Mouse (Mus musculus) heart, embryonic 15.5 days (tissue): Measurements from ENCODE around the gene Fam222a. TPM values are rescaled to one million over a fixed set of nuclear protein-coding genes. Genes with fewer than 3 reads are reported as not detected.
A peak's percentile ranks its signal among the peaks of the same experiment; 100 is the strongest.

Experiments used
- ATAC-seq: fragments of 200-750 bp; cut with Nextera tagmentation; replicated peaks from 2 replicates; pipeline ENCODE4 v1.8.0; 2017; ENCODE audit warnings: low read depth, moderate TSS enrichment; ENCODE audit not compliant: insufficient number of reproducible peaks, insufficient read depth, low FRiP score
- H3K27ac ChIP-seq: fragments of 300-500 bp; sonication (generic); 2 replicates; pipeline ENCODE4 v1.5.1; 2015; ENCODE audit warnings: mild to moderate bottlenecking, inconsistent platforms
- H3K27me3 ChIP-seq: fragments of 300-500 bp; sonication (generic); 2 replicates; pipeline ENCODE4 v1.6.1; 2015; ENCODE audit warnings: inconsistent platforms
- H3K36me3 ChIP-seq: fragments of 300-500 bp; sonication (generic); 2 replicates; pipeline ENCODE4 v1.6.1; 2015; ENCODE audit warnings: mild to moderate bottlenecking, inconsistent platforms
- H3K4me1 ChIP-seq: fragments of 300-500 bp; sonication (generic); replicated peaks from 2 replicates; pipeline ENCODE4 v1.6.1; 2015; ENCODE audit warnings: inconsistent platforms
- H3K4me2 ChIP-seq: fragments of 300-500 bp; sonication (generic); 2 replicates; pipeline ENCODE4 v1.6.1; 2015; ENCODE audit warnings: inconsistent platforms, mild to moderate bottlenecking, moderate library complexity
- H3K4me3 ChIP-seq: fragments of 300-500 bp; sonication (generic); 2 replicates; pipeline ENCODE4 v1.5.1; 2015; ENCODE audit warnings: mild to moderate bottlenecking, inconsistent platforms
- H3K9ac ChIP-seq: fragments of 300-500 bp; sonication (generic); 2 replicates; pipeline ENCODE4 v1.6.1; 2015; ENCODE audit warnings: mild to moderate bottlenecking, inconsistent platforms
- H3K9me3 ChIP-seq: fragments of 300-500 bp; sonication (generic); replicated peaks from 2 replicates; pipeline ENCODE4 v1.6.1; 2016; ENCODE audit warnings: inconsistent platforms
- WGBS: fragments of 180-500 bp; shearing (Covaris S2); methylation state at CpG from one replicate; pipeline ENCODE4 v1.1.7; 2015; ENCODE audit warnings: mixed read lengths; 5-methylcytosine and 5-hydroxymethylcytosine counted together
- polyA plus RNA-seq: library from polyadenylated mRNA; unstranded; fragments of >200 nt; fragmentation: Nextera tagmentation; extraction: Ambion mirVana; gene quantifications from 2 replicates; pipeline ENCODE4 v1.2.1, GENCODE M21; 2015

The Fam222a gene
- polyA plus RNA-seq, result 0.74 and 1.6 TPM in 2 replicates

DNA sequence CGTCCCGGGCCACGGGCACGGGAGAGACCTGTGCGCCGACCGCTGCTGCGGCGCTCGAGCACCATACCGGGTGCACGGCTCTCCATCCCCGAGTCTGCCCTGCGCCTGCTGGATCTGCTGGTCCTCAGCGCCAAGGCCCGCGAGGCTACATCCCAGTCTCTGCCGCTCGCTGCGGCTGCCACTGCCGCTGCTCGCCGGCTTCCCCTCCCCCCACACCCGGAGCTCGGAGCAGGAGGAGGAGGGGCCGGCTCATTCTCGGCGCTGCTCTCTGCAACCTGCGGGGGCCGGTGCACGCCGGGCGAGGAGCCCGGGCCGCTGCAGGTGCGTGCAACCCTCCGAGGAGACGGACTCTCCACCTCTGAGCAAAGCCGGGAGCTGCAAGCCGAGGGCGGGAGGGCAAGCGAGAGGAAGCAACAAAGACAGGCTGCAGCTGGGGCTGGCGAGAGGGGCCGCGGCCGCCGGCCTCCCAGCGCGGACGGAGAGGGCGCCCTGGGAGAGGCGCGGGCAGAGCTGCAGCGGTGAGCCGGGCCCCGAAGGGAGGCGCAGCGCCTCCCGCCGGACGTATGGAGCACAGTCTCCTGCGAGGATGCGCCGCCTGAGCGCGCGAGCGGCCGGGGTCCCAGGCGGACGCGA is at the start of gene Fam222a:
Fam222a (plus strand) TSS at position 452 of the 633 bp plus-strand sequence.
- peak within 1 kb of the TSS; percentile 69 for H3K27ac ChIP-seq
- peak within 1 kb of the TSS; percentile 67 for H3K9ac ChIP-seq
- peak within 1 kb of the TSS; percentile 100 for H3K4me2 ChIP-seq
- no peaks in the 10 kb centered on the region for H3K36me3 ChIP-seq
- peaks cover 39% of the 10 kb centered on the region for H3K27me3 ChIP-seq
- peak within 1 kb of the TSS; percentile 83 for H3K4me3 ChIP-seq
- peaks cover 50% of the 10 kb centered on the region for H3K4me1 ChIP-seq
- under 1% methylated on average over 63 of the region's 72 CpGs for WGBS
- H3K9me3 ChIP-seq, result no peaks in the 10 kb centered on the region; the same call in 1 of the 2 replicates
- ATAC-seq, result peak; percentile 64

DNA sequence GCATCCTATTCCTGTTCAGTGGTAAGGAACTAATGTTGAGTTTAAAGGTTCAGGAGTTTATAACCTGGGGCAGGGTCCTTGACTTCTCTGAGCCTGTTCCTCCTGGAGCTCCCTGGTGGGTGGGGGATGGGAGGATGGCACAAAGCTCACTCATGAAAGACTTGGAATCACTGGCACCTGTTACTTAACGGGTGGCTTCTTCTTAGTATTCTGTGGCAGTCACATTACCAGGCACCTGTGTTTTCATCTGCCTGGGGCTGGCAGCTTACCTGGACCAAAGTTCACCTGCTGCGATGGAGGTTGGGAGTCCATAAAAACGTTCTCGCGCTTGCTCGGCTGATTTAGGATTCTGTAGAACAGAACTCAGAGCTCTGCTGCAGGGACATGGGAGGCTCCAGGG is 39.5 kb upstream of the Fam222a start:
- Histone ChIP-seq H3K9ac (no peak overlapping the region), H3K36me3 (no peaks in the 10 kb centered on the region), H3K27ac (no peak overlapping the region), H3K4me1 (no peaks in the 10 kb centered on the region), H3K27me3 (no peaks in the 10 kb centered on the region), H3K4me3 (no peak overlapping the region), H3K9me3 (no peaks in the 10 kb centered on the region), H3K4me2 (no peak overlapping the region)
- no peak for ATAC-seq
- WGBS, result 89% methylated on average over 6 of the region's 6 CpGs

DNA sequence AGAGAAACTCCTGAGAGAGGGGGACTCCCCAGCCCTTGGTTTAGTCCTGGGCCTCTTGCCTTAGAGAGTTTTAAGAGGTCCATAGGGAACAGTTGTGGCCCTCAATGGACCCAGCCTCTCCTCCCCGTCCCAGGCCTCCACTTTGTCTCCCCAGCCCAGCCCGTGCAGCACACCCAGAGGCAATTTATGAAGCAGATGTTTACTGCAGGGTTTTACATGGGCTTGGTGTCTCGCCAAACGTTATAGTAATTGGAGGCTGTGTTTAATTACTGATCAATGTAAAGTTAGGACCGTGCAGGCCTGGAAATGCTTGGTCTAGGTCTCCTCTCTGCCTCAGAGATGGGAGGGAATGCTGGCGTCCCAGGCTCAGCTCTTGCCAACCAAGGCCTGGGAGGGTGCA is 37.5 kb upstream of the Fam222a start:
- no peak overlapping the region for H3K9ac ChIP-seq

DNA sequence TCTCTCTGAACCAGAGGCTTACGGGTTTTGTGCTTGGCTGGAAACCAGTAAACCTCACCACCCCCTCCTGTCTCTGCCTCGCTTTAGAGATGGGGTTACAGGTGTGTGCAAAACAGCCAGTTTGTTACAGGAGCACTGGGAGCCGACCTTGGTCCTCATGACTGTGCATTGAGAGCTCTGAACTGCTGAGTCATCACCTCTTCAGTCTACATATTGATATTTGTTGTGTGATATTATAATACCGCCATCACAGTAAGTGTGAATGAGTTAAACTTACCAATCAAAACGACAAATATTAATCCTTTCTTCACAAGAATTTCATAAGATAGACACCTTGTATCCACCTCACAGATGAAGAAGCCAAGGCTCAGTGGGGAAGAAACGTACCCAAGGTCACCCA is 35.8 kb upstream of the Fam222a start:
- peaks cover 13% of the 10 kb centered on the region for H3K27me3 ChIP-seq
- H3K36me3 ChIP-seq, result no peaks in the 10 kb centered on the region
- 67% methylated on average over 6 of the region's 6 CpGs for WGBS
- H3K27ac ChIP-seq, result no peak overlapping the region
- no peak overlapping the region for H3K4me3 ChIP-seq
- H3K4me1 ChIP-seq, result no peaks in the 10 kb centered on the region
- ATAC-seq, result no peak
- no peak overlapping the region for H3K4me2 ChIP-seq
- no peak overlapping the region for H3K9ac ChIP-seq
- no peaks in the 10 kb centered on the region for H3K9me3 ChIP-seq

More for the DNA sequence above, 37.5 kb upstream of the Fam222a start:
- H3K9me3 ChIP-seq, result no peaks in the 10 kb centered on the region
- H3K36me3 ChIP-seq, result no peaks in the 10 kb centered on the region
- H3K4me3 ChIP-seq, result no peak overlapping the region
- H3K27me3 ChIP-seq, result 0 out of 2 replicates have a peak, but pooled peaks cover 6% of the 10 kb centered on the region
- no peak for ATAC-seq
- no peak overlapping the region for H3K27ac ChIP-seq
- no peaks in the 10 kb centered on the region for H3K4me1 ChIP-seq
- no peak overlapping the region for H3K4me2 ChIP-seq
- WGBS, result 73% methylated on average over 6 of the region's 6 CpGs

DNA sequence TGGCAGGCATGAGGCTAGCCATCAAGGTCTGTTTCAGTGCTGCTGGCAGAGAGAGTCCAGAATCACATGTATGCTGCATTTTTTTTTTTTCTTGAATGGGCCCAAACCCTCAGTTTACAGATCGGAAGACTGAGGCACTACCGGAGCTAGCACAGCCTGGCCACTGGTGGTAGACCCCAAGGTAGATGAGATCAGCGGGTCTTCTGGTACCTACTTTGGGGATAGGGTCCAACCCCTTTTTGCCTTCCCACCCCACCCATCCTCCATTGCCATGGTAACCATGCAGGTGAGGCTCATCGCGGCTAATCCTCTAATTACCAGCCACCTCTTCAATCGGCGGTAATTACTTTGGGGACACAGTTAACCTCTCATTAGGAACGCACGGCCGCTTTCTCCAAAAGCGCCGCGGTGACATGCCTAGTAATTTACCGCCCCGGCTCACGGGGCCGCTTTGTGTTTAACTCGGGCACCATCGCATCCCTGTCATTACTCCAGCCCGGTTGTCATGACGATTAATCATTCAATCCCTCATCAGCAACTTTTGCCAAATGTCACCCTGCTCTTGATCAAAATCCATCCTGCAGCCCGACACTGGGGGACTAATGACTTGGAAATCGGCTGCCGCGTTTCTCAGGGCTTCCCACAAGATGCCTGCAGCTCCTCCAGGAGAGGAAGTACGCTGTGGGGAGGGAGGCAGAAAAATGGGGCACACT is 30.4 kb upstream of the Fam222a start:
- WGBS, result 9% methylated on average over 26 of the region's 26 CpGs
- H3K4me1 ChIP-seq, result peaks cover 19% of the 10 kb centered on the region
- peak overlapping the region; percentile 42 for H3K4me2 ChIP-seq
- ATAC-seq, result no peak
- H3K9me3 ChIP-seq, result no peaks in the 10 kb centered on the region
- peak overlapping the region; percentile 12; the same call in 1 of the 2 replicates for H3K4me3 ChIP-seq
- H3K27me3 ChIP-seq, result peaks cover 31% of the 10 kb centered on the region
- no peak overlapping the region for H3K9ac ChIP-seq
- no peak overlapping the region for H3K27ac ChIP-seq
- no peaks in the 10 kb centered on the region for H3K36me3 ChIP-seq

DNA sequence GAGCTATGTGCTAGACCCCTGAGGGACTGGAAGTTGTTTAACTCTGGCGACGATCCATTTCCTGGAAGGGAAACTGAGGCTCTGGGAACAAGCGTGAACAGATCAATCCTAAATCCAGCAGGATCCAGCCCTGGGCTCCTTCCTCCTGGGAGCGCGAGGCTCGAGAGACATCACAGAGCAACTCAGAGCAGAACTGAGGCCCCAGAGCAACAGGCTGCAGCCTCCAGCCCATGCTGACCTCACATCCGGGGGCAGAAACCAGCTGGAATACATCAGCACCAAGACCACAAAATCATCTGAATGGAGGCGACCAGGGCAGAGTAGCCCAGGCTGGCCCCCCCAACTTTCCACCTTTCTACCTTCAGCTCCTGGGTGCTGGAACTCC is 29.8 kb upstream of the Fam222a start:
- Histone ChIP-seq H3K4me2 (peak overlapping the region; percentile 42), H3K27me3 (peaks cover 31% of the 10 kb centered on the region), H3K36me3 (no peaks in the 10 kb centered on the region), H3K9ac (no peak overlapping the region), H3K9me3 (no peaks in the 10 kb centered on the region), H3K27ac (no peak overlapping the region), H3K4me1 (peaks cover 19% of the 10 kb centered on the region), H3K4me3 (0 out of 2 replicates have a peak overlapping the region, but pooled peaks have one; percentile 12)
- no peak for ATAC-seq
- 18% methylated on average over 8 of the region's 8 CpGs for whole genome bisulfite sequencing

DNA sequence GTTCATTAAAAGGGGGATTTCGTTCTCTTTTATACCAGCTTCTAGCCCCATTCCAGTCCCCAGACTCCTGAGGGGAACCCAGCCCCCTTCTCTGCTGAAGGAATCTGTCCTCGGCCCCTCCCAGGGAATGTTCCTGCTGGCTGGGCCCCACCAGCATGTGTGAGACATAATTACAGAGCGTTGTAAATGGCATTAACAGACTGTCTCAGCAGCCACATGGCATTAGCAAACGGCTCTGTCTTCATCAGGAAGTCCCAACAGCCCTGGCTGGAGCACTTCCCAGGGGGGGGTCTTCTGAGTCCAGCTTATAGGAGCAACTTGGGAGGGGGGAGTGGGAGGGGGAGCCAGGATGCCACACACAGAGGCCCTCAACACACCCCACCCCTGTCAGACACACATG is 29.1 kb upstream of the Fam222a start:
- Histone ChIP-seq H3K36me3 (no peaks in the 10 kb centered on the region), H3K4me1 (peaks cover 19% of the 10 kb centered on the region), H3K27me3 (peaks cover 31% of the 10 kb centered on the region), H3K9ac (no peak overlapping the region), H3K4me2 (no peak overlapping the region), H3K27ac (no peak overlapping the region), H3K9me3 (no peaks in the 10 kb centered on the region), H3K4me3 (no peak overlapping the region)
- no peak for ATAC-seq
- WGBS, result 36% methylated on average over 4 of the region's 4 CpGs

DNA sequence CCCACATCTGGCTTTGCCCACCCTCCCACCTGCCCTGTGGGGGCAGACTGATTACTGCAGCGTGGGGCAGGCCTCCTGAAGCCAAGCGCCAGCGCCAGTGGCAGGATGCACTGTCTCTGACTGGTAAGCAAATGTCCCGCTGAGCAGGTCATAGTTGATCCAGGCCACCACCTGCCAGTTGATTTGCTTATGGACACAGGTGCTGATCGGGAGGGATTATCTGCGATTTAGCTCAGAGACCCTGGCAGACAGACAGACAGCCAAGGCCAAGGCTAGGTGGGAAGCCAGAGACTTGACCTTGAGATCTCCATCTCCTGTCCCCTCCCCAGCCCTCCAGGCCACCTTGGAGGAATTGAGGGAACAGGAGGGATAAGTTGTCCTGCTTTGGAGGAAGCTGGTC is 28.1 kb upstream of the Fam222a start:
- H3K4me1 ChIP-seq, result peaks cover 19% of the 10 kb centered on the region
- H3K36me3 ChIP-seq, result no peaks in the 10 kb centered on the region
- no peak overlapping the region for H3K4me3 ChIP-seq
- no peak for ATAC-seq
- no peak overlapping the region for H3K4me2 ChIP-seq
- peaks cover 31% of the 10 kb centered on the region for H3K27me3 ChIP-seq
- no peak overlapping the region for H3K27ac ChIP-seq
- no peaks in the 10 kb centered on the region for H3K9me3 ChIP-seq
- no peak overlapping the region for H3K9ac ChIP-seq
- 71% methylated on average over 6 of the region's 6 CpGs for WGBS

DNA sequence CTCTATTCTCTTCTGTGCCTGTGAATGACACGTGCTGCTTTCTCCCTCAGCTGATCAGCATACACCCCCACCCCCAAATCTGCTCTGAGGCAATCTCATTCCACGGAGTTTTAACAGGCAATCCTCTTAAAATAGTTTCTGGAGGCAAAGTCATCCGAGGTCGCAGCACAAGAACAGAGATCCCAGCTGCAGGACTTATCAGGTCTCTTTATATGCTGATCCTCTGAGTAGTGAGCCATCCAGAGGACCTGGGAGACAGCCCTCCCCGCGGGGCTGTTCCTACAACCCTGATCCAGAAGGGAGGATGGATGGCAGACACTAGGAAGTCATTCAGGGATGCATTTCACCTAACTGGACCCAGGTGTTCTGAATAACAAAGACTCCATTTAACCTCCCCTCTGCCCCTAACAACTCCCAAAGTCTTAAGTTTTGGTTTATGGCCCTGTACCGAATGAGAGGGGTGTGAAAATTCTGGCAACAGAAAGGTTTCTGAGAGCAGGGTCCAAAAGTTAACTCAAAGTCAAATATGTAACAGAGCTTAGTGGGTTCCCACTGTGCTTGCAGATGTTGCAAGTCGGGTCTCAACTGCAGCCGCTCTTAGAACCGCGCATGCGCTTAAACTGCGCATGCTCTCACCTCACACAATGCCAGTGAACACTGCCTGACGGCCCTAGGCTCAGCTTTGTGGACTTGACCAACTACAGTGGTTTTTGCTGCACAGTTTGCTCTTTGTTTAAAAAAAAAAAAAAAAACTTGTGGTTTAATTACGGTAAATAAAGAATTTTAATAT is 26.0 kb upstream of the Fam222a start:
- no peak overlapping the region for H3K27ac ChIP-seq
- peak; percentile 69 for ATAC-seq

DNA sequence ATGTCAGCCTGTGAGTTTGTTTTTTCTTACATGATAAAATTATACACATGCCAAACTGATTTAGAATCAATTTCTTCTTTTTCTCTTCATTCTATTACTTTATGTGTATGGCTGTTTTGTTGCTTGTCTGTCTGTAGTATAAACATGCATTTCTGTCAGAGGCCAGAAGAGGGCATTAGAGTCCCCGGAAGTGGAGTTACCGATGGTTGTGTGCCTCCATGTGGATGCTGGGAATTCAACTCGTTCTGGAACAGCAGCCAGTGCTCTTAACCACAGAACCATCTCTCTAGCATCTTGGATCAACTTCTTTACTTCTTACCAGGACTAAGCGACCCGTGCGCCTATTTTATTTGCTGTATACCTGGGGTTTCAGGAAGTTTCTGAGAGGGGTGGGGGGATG is 24.2 kb upstream of the Fam222a start:
- 91% methylated on average over 6 of the region's 6 CpGs for WGBS
- Histone ChIP-seq H3K9ac (no peak overlapping the region), H3K4me2 (no peak overlapping the region), H3K4me3 (no peak overlapping the region), H3K4me1 (peaks cover 9% of the 10 kb centered on the region), H3K27ac (no peak overlapping the region), H3K36me3 (no peaks in the 10 kb centered on the region), H3K27me3 (peaks cover 2% of the 10 kb centered on the region; the same call in 1 of the 2 replicates), H3K9me3 (no peaks in the 10 kb centered on the region)
- no peak for ATAC-seq

More for the DNA sequence above, 26.0 kb upstream of the Fam222a start:
- Histone ChIP-seq H3K9me3 (no peaks in the 10 kb centered on the region), H3K36me3 (no peaks in the 10 kb centered on the region), H3K4me2 (no peak overlapping the region; the same call in 1 of the 2 replicates), H3K9ac (no peak overlapping the region), H3K4me3 (no peak overlapping the region), H3K4me1 (peaks cover 19% of the 10 kb centered on the region), H3K27me3 (peaks cover 19% of the 10 kb centered on the region)
- 37% methylated on average over 15 of the region's 15 CpGs for WGBS

DNA sequence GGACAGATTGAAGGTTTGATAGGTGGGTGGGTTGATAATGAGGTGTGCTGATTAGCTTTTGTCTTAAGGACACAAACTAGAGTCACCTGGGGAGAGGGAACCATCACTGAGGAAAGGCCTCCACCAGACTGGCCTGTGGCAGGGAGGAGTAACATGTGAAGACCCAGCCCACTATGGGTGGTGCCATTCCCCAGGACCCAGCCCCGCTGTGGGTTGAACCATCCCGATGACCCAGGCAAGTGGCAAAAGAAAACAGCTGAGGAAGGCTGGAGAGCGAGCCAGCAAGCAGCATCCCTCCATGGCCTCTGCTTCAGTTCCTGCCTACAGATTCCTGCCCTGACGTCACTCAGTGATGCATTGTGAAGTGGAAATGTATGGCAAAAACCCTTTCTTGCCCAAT is 23.6 kb upstream of the Fam222a start:
- 73% methylated on average over 4 of the region's 4 CpGs for WGBS
- Histone ChIP-seq H3K9me3 (no peaks in the 10 kb centered on the region), H3K4me3 (no peak overlapping the region), H3K27ac (no peak overlapping the region), H3K27me3 (no peaks in the 10 kb centered on the region; the same call in 1 of the 2 replicates), H3K36me3 (no peaks in the 10 kb centered on the region), H3K4me2 (no peak overlapping the region), H3K4me1 (peaks cover 9% of the 10 kb centered on the region), H3K9ac (no peak overlapping the region)
- no peak for ATAC-seq
